Mouse (Mus musculus) hindlimb bud, embryonic 11.5 days (tissue): ENCODE results near the gene Nup98.
A peak's percentile ranks its signal among the peaks of the same experiment; 100 is the strongest.

ENCODE experiments used
- DNase-seq: peaks from one replicate; pipeline ENCODE4 v3.0.0-alpha.2; 2012; ENCODE audit warnings: low read depth, low spot score; ENCODE audit errors: extremely low spot score

Gene Nup98

GRCm38 (mm10) chr7:102120326-102120725 is 89.7 kb downstream of the Nup98 start:
- DNase-seq: no peak

GRCm38 (mm10) chr7:102117382-102117781 is 92.6 kb downstream of the Nup98 start:
- no peak for DNase-seq

GRCm38 (mm10) chr7:102116579-102117331 is 93.2 kb downstream of the Nup98 start, which contains the start of gene Chrna10:
Gene Chrna10, minus strand, starts transcription at chr7:102116828.
- DNase-seq: no peak

- no peak for DNase-seq
Observed at GRCm38 (mm10) chr7:102113151-102113729, 96.7 kb downstream of the Nup98 start.

- no peak for DNase-seq
Observed at GRCm38 (mm10) chr7:102109746-102110145, 100.2 kb downstream of the Nup98 start.

- no peak for DNase-seq
Observed at GRCm38 (mm10) chr7:102109171-102109570, 100.8 kb downstream of the Nup98 start, which contains the start of gene Art5. Gene Art5, minus strand, starts transcription at chr7:102109489.

- no peak for DNase-seq
Observed at GRCm38 (mm10) chr7:102108206-102108605, 101.8 kb downstream of the Nup98 start.

- DNase-seq: no peak
Observed at GRCm38 (mm10) chr7:102106700-102107141, 103.3 kb downstream of the Nup98 start.

GRCm38 (mm10) chr7:102104126-102104525 is 105.8 kb downstream of the Nup98 start:
- no peak for DNase-seq

GRCm38 (mm10) chr7:102103555-102103954 is 106.4 kb downstream of the Nup98 start:
- no peak for DNase-seq

GRCm38 (mm10) chr7:102102696-102103095 is 107.3 kb downstream of the Nup98 start:
- DNase-seq: no peak

GRCm38 (mm10) chr7:102102241-102102640 is 107.7 kb downstream of the Nup98 start:
- DNase-seq: no peak

- no peak for DNase-seq
Observed at GRCm38 (mm10) chr7:102101487-102101886, 108.5 kb downstream of the Nup98 start, which contains the start of gene Art1. Gene Art1, plus strand, starts transcription at chr7:102101743.

- no peak for DNase-seq
Observed at GRCm38 (mm10) chr7:102100868-102101267, 109.1 kb downstream of the Nup98 start.

- peak; percentile 31 for DNase-seq
Observed at GRCm38 (mm10) chr7:102099760-102100661, 110.0 kb downstream of the Nup98 start.

- DNase-seq: no peak
Observed at GRCm38 (mm10) chr7:102087336-102087735, 122.6 kb downstream of the Nup98 start.

- no peak for DNase-seq
Observed at GRCm38 (mm10) chr7:102084041-102084696, 125.8 kb downstream of the Nup98 start.

- no peak for DNase-seq
Observed at GRCm38 (mm10) chr7:102082816-102083215, 127.2 kb downstream of the Nup98 start, which contains the start of gene Trpc2. Gene Trpc2, plus strand, starts transcription at chr7:102083116.

GRCm38 (mm10) chr7:102081784-102082183 is 128.2 kb downstream of the Nup98 start:
- no peak for DNase-seq

- DNase-seq: no peak
Observed at GRCm38 (mm10) chr7:102080311-102080710, 129.7 kb downstream of the Nup98 start.

- no peak for DNase-seq
Observed at GRCm38 (mm10) chr7:102078517-102078916, 131.5 kb downstream of the Nup98 start.
